Mouse (Mus musculus) liver, adult (tissue): ENCODE results near the gene Grik3.

Source experiments
- GATA4 ChIP-seq: IDR thresholded peaks from 2 replicates; pipeline ENCODE4 v1.6.1; 2014; ENCODE audit warnings: mild to moderate bottlenecking, low read length; ENCODE audit not compliant: insufficient replicate concordance

The Grik3 gene

GRCm38 (mm10) chr4:125592663-125593062 lies 102.2 kb downstream of the Grik3 start:
- TF ChIP-seq GATA4 = no peak

DNA sequence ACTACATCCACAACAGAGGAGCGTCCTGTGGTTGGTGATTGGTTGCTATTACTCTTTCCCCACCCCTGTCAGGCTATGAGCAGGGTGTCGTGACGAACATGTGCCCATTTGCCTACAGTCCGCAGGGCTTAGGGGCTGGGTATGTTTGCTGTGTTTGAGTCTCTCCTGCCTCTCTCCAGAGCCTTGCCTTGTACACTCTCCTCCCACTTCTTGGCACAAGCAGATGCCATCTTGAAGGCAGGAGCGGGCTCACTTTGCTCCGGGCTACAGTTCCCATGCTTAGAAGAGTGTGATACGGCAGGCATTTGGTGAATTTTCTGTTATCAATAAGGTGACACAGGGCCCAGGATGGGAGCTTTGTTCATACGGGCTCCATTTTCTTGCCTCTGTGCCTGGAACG lies 104.5 kb downstream of the Grik3 start:
- no peak for TF ChIP-seq GATA4

GRCm38 (mm10) chr4:125598677-125599076 lies 108.2 kb downstream of the Grik3 start:
- TF ChIP-seq GATA4 = no peak

GRCm38 (mm10) chr4:125599510-125600005 lies 109.1 kb downstream of the Grik3 start:
- no peak for TF ChIP-seq GATA4

- no peak for TF ChIP-seq GATA4
Observed at GRCm38 (mm10) chr4:125600642-125601041, 110.1 kb downstream of the Grik3 start.

- TF ChIP-seq GATA4 = no peak
Observed at GRCm38 (mm10) chr4:125601301-125601700, 110.8 kb downstream of the Grik3 start.

GRCm38 (mm10) chr4:125604494-125604893 lies 114.0 kb downstream of the Grik3 start:
- TF ChIP-seq GATA4 = no peak

GRCm38 (mm10) chr4:125606147-125606546 lies 115.6 kb downstream of the Grik3 start:
- TF ChIP-seq GATA4 = no peak

DNA sequence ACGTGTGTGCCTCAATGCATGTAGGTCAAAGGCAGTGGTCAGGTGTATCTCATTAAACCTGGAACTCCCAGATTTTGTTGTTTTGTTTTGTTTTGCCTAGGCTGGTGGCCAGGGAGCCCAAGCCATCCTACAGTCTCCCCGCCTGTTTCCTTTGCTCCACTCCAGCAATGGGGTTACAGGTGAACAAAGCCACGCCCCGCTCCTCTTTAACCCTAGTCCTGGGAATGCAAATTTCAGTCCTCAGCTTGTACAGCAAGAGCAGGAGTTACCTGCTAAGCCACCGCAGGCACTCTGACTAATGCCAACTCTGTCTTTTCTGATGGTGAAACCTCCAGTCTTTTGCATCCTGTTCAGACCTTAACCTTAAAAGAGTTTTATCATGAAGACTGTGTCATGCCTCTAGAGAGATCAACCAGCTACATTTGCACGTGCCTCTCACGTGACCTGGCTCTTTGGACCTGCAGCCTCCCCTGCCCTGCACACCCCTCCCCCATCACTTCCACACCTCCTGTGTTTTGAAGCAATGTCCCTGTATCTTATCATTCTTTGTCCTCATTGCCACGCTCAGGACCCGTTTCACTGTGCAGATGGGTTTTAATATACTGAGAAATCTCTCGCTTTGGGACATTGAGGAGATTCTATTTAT lies 117.0 kb downstream of the Grik3 start:
- no peak for TF ChIP-seq GATA4

GRCm38 (mm10) chr4:125609320-125610306 lies 119.1 kb downstream of the Grik3 start:
- no peak for TF ChIP-seq GATA4

GRCm38 (mm10) chr4:125617851-125618250 lies 127.4 kb downstream of the Grik3 start:
- no peak for TF ChIP-seq GATA4

- TF ChIP-seq GATA4 = no peak
Observed at GRCm38 (mm10) chr4:125618524-125619320, 128.2 kb downstream of the Grik3 start.

DNA sequence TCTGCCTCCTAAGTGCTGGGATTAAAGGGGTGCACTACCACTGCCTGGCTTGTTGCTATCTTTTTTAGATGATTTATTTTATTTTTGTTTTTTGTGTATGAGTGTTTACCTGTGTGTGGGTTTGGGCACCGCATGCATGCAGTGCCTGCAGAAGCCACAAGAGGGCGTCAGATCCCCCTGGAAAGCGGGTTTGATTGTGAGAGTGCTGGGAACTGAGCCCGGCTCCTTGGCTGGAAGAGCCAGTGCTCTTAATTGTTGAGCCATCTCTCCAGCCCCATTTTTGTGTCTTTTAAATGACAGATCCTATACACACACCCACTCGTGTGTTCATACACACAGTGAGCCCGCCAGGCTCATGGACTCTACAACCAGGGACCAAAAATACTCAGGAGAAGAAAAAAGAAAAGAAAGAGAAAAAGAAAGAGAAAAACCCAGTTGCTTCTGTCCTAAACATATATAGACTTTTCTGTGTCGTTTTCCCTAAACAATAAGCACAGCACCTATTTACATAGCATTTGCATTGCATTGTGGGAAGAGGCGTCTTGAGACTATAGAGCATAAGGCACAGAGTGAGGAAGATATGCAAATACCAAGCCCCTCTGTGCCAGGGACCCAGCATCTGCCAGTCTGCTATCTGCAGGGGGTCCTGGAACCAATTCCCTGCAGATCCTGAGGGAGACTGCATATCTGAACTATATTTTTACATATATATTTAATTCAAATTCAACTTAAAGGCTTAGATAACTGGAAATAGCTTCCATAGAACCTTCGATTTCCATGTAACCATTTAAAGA lies 134.6 kb downstream of the Grik3 start:
- no peak for TF ChIP-seq GATA4

GRCm38 (mm10) chr4:125629544-125629943 lies 139.0 kb downstream of the Grik3 start:
- no peak for TF ChIP-seq GATA4
